Comparison of ENCODE assay signal across 8 mouse cellular contexts in genomic region chr4:131100093-131100795, GRCm38 (mm10).
DNase-seq lines count a peak whose midpoint lies in the region; ATAC-seq and TF ChIP-seq lines count a peak whose summit lies in the region.

No protein-coding gene starts in this region.

- H3K27me3 ChIP-seq in intestine, embryonic 15.5 days (replicated peaks) = no peaks in the 10 kb centered on the region
- no peaks in the 10 kb centered on the region for H3K27me3 ChIP-seq in intestine, postnatal 0 days (replicated peaks; ENCODE audit: control insufficient read depth, insufficient read depth, low read length)
- no peaks in the 10 kb centered on the region for H3K27me3 ChIP-seq in embryonic facial prominence, embryonic 12.5 days
- H3K27me3 ChIP-seq in midbrain, embryonic 13.5 days = peaks cover 18% of the 10 kb centered on the region; the same call in 1 of the 2 replicates

- H3K4me1 ChIP-seq in intestine, embryonic 15.5 days (replicated peaks) = no peaks in the 10 kb centered on the region
- H3K4me1 ChIP-seq in intestine, postnatal 0 days (replicated peaks; ENCODE audit: control insufficient read depth, insufficient read depth, low read length) = no peaks in the 10 kb centered on the region
- peaks cover 0 to 3% of the 10 kb centered on the region in 2 experiments; a peak in 1 of 4 replicates for H3K4me1 ChIP-seq in ES-E14 (ENCODE audit: control insufficient read depth in 2 of 2, insufficient read depth in 2 of 2, low read length in 2 of 2, poor library complexity in 1 of 2)
- no peaks in the 10 kb centered on the region for H3K4me1 ChIP-seq in embryonic facial prominence, embryonic 12.5 days
- peaks cover 19% of the 10 kb centered on the region for H3K4me1 ChIP-seq in midbrain, embryonic 13.5 days (replicated peaks)

- TF ChIP-seq CTCF in intestine, postnatal 0 days (IDR thresholded peaks at IDR 0.05; ENCODE audit: low read depth) = no peak

- DNase-seq in ES-E14 (ENCODE audit: low read depth, low spot score) = peak; percentile 70
- no peak for DNase-seq in urinary bladder, postnatal 4 days (ENCODE audit: low spot score in 2 of 2)
- DNase-seq in urinary bladder, postnatal 14 days (ENCODE audit: low spot score) = no peak
- no peak for DNase-seq in layer of hippocampus, adult 18-20 months (ENCODE audit: low spot score in 2 of 2)

- no peak for ATAC-seq in intestine, embryonic 15.5 days
- no peak for ATAC-seq in intestine, postnatal 0 days
- ATAC-seq in embryonic facial prominence, embryonic 12.5 days (ENCODE audit: insufficient number of reproducible peaks, insufficient read depth, low FRiP score, low TSS enrichment) = no peak
- ATAC-seq in midbrain, embryonic 13.5 days = peak; percentile 55; the same call in 1 of the 2 replicates

- no peaks in the 10 kb centered on the region for H3K36me3 ChIP-seq in intestine, embryonic 15.5 days
- no peaks in the 10 kb centered on the region for H3K36me3 ChIP-seq in intestine, postnatal 0 days (ENCODE audit: control insufficient read depth, insufficient read depth)
- no peaks in the 10 kb centered on the region for H3K36me3 ChIP-seq in ES-E14 (ENCODE audit: control insufficient read depth, insufficient read depth, low read length, poor library complexity, severe bottlenecking)
- no peaks in the 10 kb centered on the region for H3K36me3 ChIP-seq in embryonic facial prominence, embryonic 12.5 days
- no peaks in the 10 kb centered on the region for H3K36me3 ChIP-seq in midbrain, embryonic 13.5 days

- 45% methylated on average over 10 of the region's 10 CpGs for WGBS in intestine, embryonic 15.5 days
- 39% methylated on average over 10 of the region's 10 CpGs for WGBS in intestine, postnatal 0 days
- 40% methylated on average over 10 of the region's 10 CpGs for WGBS in embryonic facial prominence, embryonic 12.5 days
- 40% methylated on average over 10 of the region's 10 CpGs for WGBS in midbrain, embryonic 13.5 days

- H3K27ac ChIP-seq in intestine, embryonic 15.5 days = no peak overlapping the region
- no peak overlapping the region for H3K27ac ChIP-seq in intestine, postnatal 0 days (ENCODE audit: low read depth, low read length)
- no peak overlapping the region for H3K27ac ChIP-seq in ES-E14 (ENCODE audit: insufficient read depth, low read depth, low read length, poor library complexity, severe bottlenecking)
- no peak overlapping the region for H3K27ac ChIP-seq in embryonic facial prominence, embryonic 12.5 days
- H3K27ac ChIP-seq in midbrain, embryonic 13.5 days = no peak overlapping the region

- peak overlapping the region; percentile 36 for H3K4me2 ChIP-seq in intestine, embryonic 15.5 days (replicated peaks)
- H3K4me2 ChIP-seq in intestine, postnatal 0 days (replicated peaks; ENCODE audit: low read depth) = no peak overlapping the region
- H3K4me2 ChIP-seq in embryonic facial prominence, embryonic 12.5 days (replicated peaks) = peak overlapping the region; percentile 29; the same call in 1 of the 2 replicates
- peak overlapping the region; percentile 41 for H3K4me2 ChIP-seq in midbrain, embryonic 13.5 days (replicated peaks)

- no peaks in the 10 kb centered on the region for H3K9me3 ChIP-seq in intestine, embryonic 15.5 days
- H3K9me3 ChIP-seq in intestine, postnatal 0 days (ENCODE audit: control insufficient read depth) = no peaks in the 10 kb centered on the region
- H3K9me3 ChIP-seq in ES-E14 (ENCODE audit: control insufficient read depth, insufficient read depth, low read depth, low read length) = no peaks in the 10 kb centered on the region
- H3K9me3 ChIP-seq in embryonic facial prominence, embryonic 12.5 days = no peaks in the 10 kb centered on the region
- no peaks in the 10 kb centered on the region for H3K9me3 ChIP-seq in midbrain, embryonic 13.5 days

- no peak overlapping the region for H3K4me3 ChIP-seq in intestine, embryonic 15.5 days (replicated peaks)
- H3K4me3 ChIP-seq in intestine, postnatal 0 days (ENCODE audit: low read depth, low read length) = no peak overlapping the region
- H3K4me3 ChIP-seq in ES-E14 (ENCODE audit: insufficient read depth in 1 of 2, low read depth in 1 of 2, low read length in 2 of 2, poor library complexity in 1 of 2, severe bottlenecking in 1 of 2) = peak overlapping the region; percentile 18 to 44
- no peak overlapping the region for H3K4me3 ChIP-seq in embryonic facial prominence, embryonic 12.5 days
- H3K4me3 ChIP-seq in midbrain, embryonic 13.5 days (replicated peaks) = no peak overlapping the region

- no peak overlapping the region for H3K9ac ChIP-seq in intestine, embryonic 15.5 days
- H3K9ac ChIP-seq in intestine, postnatal 0 days (ENCODE audit: low read depth, low read length) = no peak overlapping the region
- no peak overlapping the region; the same call in 1 of the 2 replicates for H3K9ac ChIP-seq in ES-E14 (ENCODE audit: insufficient read depth, low read depth, low read length, poor library complexity, severe bottlenecking)
- no peak overlapping the region for H3K9ac ChIP-seq in embryonic facial prominence, embryonic 12.5 days
- peak overlapping the region; percentile 48; the same call in 1 of the 2 replicates for H3K9ac ChIP-seq in midbrain, embryonic 13.5 days (replicated peaks)

- in situ Hi-C loops in ES-E14 (cut with MboI; ENCODE audit: low sequenced_read_pairs in 2 of 2, unreplicated experiment in 2 of 2) = no loop called here

TF ChIP-seq in ES-E14, 5 proteins besides CTCF, POLR2A, EP300 and RAD21:
- 0 out of 2 replicates have a peak, but pooled peaks have one; percentile 36 for TF ChIP-seq HCFC1 (IDR thresholded peaks at IDR 0.05; ENCODE audit: borderline replicate concordance, insufficient read depth, low read length)
- no peak for TF ChIP-seq MAFK (IDR thresholded peaks at IDR 0.05; ENCODE audit: insufficient read depth, low read depth, low read length)
- no peak for TF ChIP-seq ZC3H11A (IDR thresholded peaks at IDR 0.05; ENCODE audit: borderline replicate concordance, low read depth, low read length)

Comparison
In these comparisons a context has a peak if more than half of its experiments do, and no peak if none do; other contexts are left out.
1. H3K4me3 ChIP-seq: peak in ES-E14 (2 of 2); none in intestine, embryonic 15.5 days (single experiment), intestine, postnatal 0 days (single experiment), embryonic facial prominence, embryonic 12.5 days (single experiment) and midbrain, embryonic 13.5 days (single experiment).